Mouse (Mus musculus): Measurements from ENCODE around the gene Gm4027. TPM values are rescaled to one million over a fixed set of nuclear protein-coding genes. Genes with fewer than 3 reads are reported as not detected.

The Gm4027 gene
- polyA plus RNA-seq (2014; fragmentation: Illumina TruSeq; extraction: RNeasy Lipid Tissue Mini Kit (QIAGEN cat#74804); ENCODE audit: low read depth, low replicate concordance) = not detected

DNA sequence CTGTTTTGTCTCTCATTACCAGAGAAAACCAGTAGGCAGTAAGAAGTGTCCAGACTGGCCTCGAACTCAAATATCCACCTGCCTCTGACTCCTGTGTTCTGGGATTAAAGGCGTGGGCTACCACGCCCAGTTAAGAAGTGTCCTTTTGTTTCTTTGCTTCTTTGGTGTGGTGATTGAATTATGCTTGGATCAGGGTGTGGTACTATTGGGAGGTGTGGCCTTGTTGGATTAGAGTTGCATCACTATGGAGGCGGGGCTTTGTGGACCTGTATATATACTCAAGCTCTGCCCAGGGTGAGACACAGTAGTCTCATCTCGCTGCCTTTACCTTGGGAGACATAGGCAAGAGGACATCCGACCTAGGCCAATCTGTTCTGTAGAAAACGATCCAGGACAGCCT is at the start of gene Gm4027:
TSS of gene Gm4027 (plus strand) at position 301 of the 400 bp plus-strand sequence.

DNA sequence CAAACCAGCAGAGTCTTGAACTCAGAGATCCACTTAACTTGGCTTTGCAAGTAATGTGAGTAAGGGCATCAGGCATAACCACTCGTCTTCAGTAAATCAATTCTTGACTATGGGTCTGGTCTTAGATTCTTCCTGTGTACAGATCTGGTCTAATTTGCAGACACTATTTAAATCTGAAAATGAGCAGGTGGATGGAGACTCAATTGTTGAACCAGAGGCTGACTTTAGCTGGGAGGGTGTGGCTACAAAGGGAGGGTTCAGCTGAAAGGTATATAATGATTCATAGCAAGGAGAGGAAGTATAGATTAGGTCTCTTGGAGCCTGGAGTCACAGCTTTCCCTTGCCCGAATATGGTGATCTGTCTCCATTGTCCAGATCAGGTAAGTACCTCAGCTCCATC is 16.3 kb upstream of the Gm4027 start, which contains the start of gene Oog1:
TSS of gene Oog1 (plus strand) at position 301 of the 400 bp plus-strand sequence.

DNA sequence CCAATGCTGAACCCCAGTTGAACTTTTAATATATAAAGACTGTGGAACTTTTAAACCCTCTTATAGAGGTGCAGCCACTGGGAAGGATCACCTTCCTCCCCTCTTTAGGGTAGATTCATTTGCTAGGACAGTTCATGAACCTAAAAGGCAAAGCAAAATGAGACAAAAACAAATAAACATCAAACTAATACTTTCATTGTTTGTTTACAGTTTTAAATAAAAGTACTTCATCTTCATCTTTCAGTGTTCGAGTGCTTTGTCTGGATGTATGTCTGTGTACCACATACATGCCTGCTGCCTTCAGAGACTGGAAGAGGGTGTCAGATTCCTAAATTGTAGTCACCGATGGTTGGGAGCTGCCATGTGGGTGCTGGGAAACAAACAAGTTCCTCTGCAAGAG is 25.9 kb downstream of the Gm4027 start, which contains the start of gene Gm16381:
TSS of gene Gm16381 (minus strand) at position 101 of the 400 bp plus-strand sequence.

Other genes with a start within 250 kb of the Gm4027 start
- gene Sptlc2, start 230.5 kb upstream of the Gm4027 start, polyA plus RNA-seq (2014; fragmentation: Illumina TruSeq; extraction: RNeasy Lipid Tissue Mini Kit (QIAGEN cat#74804); ENCODE audit: low read depth, low replicate concordance) = 31.9 TPM
- 74.0 TPM for gene Slirp, start 175.0 kb upstream of the Gm4027 start, polyA plus RNA-seq (2014; fragmentation: Illumina TruSeq; extraction: RNeasy Lipid Tissue Mini Kit (QIAGEN cat#74804); ENCODE audit: low read depth, low replicate concordance)
- gene Alkbh1, start 174.9 kb upstream of the Gm4027 start, polyA plus RNA-seq (2014; fragmentation: Illumina TruSeq; extraction: RNeasy Lipid Tissue Mini Kit (QIAGEN cat#74804); ENCODE audit: low read depth, low replicate concordance) = 6.9 TPM
- gene Snw1, start 146.6 kb upstream of the Gm4027 start, polyA plus RNA-seq (2014; fragmentation: Illumina TruSeq; extraction: RNeasy Lipid Tissue Mini Kit (QIAGEN cat#74804); ENCODE audit: low read depth, low replicate concordance) = 35.2 TPM
- not detected for gene Gm5788, start 124.1 kb upstream of the Gm4027 start, polyA plus RNA-seq (2014; fragmentation: Illumina TruSeq; extraction: RNeasy Lipid Tissue Mini Kit (QIAGEN cat#74804); ENCODE audit: low read depth, low replicate concordance)
- gene Gm8300, start 104.6 kb upstream of the Gm4027 start, polyA plus RNA-seq (2014; fragmentation: Illumina TruSeq; extraction: RNeasy Lipid Tissue Mini Kit (QIAGEN cat#74804); ENCODE audit: low read depth, low replicate concordance) = not detected
- not detected for gene Oog1, start 16.2 kb upstream of the Gm4027 start, polyA plus RNA-seq (2014; fragmentation: Illumina TruSeq; extraction: RNeasy Lipid Tissue Mini Kit (QIAGEN cat#74804); ENCODE audit: low read depth, low replicate concordance)
- gene Gm16381, start 25.8 kb downstream of the Gm4027 start, polyA plus RNA-seq (2014; fragmentation: Illumina TruSeq; extraction: RNeasy Lipid Tissue Mini Kit (QIAGEN cat#74804); ENCODE audit: low read depth, low replicate concordance) = not detected
- gene Gm21319, start 156.9 kb downstream of the Gm4027 start, polyA plus RNA-seq (2014; fragmentation: Illumina TruSeq; extraction: RNeasy Lipid Tissue Mini Kit (QIAGEN cat#74804); ENCODE audit: low read depth, low replicate concordance) = not detected
- not detected for gene Gm21936, start 176.6 kb downstream of the Gm4027 start, polyA plus RNA-seq (2014; fragmentation: Illumina TruSeq; extraction: RNeasy Lipid Tissue Mini Kit (QIAGEN cat#74804); ENCODE audit: low read depth, low replicate concordance)
- not detected for gene BB287469, start 197.7 kb downstream of the Gm4027 start, polyA plus RNA-seq (2014; fragmentation: Illumina TruSeq; extraction: RNeasy Lipid Tissue Mini Kit (QIAGEN cat#74804); ENCODE audit: low read depth, low replicate concordance)
- gene Gm2001, start 223.5 kb downstream of the Gm4027 start, polyA plus RNA-seq (2014; fragmentation: Illumina TruSeq; extraction: RNeasy Lipid Tissue Mini Kit (QIAGEN cat#74804); ENCODE audit: low read depth, low replicate concordance) = not detected